Mouse (Mus musculus): ENCODE measurements at regions not wholly inside any gene's neighbourhood (a gene's known extent, or its start where the extent isn't known, plus 50 kb on each side); places are given as distances from the start of the nearest gene placed in this dataset.

DNA sequence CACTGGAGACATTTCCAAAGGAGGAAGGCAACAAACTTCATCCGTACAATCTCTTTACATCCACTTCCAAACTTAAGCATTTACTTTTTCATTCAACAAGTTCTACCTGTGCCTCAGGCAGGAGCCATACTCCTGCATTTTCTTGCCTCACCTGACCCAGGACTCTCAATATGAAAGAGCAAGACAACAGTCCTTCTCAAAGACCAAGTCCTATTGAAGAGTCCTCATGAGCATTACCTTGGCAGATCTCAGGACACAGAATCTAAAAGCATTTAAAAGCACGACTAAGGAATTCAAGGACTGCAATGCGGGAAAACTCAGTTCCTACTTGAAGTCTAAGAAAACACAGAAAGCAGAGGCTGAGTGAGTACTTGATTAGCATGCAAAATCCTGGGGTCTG, 286.5 kb downstream of the Kcnrg start:
- TF ChIP-seq POLR2A (IDR thresholded peaks at IDR 0.05; ENCODE audit: control insufficient read depth, extremely low read depth, insufficient read depth, low read length, poor library complexity) (no peak), CTCF (IDR thresholded peaks at IDR 0.05; ENCODE audit: borderline replicate concordance, control insufficient read depth, extremely low read depth, insufficient read depth, low read length, poor library complexity) (no peak)

All from thymus, adult 2 months (tissue).